Mouse (Mus musculus) liver, embryonic 14.5 days (tissue): ENCODE results near the gene Foxn3.

Experiments
- CTCF ChIP-seq: IDR thresholded peaks from 2 replicates; pipeline ENCODE4 v1.5.1; 2016; ENCODE audit warnings: antibody characterized with exemption, low read depth, control low read depth
- EP300 ChIP-seq: IDR thresholded peaks from 2 replicates; pipeline ENCODE4 v1.6.1; 2016; ENCODE audit warnings: antibody characterized with exemption, low read depth

DNA sequence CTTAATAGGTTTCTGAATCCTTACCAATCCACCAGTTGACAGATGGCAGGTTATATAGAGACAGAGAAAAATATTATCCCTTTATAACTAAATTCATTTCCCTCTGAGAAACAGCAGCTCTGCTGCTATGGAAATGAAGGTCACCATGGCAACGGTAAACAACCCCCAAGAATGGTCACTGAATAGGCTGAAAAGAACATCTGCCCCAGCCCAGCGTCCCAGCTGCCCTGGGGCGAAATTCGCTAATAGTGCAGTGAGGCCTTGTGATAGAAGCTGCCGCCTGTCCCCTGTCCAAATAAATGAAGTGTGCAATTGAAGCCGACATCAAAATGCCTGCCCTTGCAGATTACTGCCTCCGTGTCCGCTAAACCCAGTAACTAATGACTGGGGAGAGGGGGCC lies 343.0 kb downstream of the Foxn3 start:
- TF ChIP-seq CTCF = no peak
- no peak for TF ChIP-seq EP300
